Mouse (Mus musculus): Measurements from ENCODE around the gene Gcm1.

Gene Gcm1

GRCm38 (mm10) chr9:78100956-78101355 lies 49.2 kb downstream of the Gcm1 start:
- no peak for DNase-seq (ENCODE audit: low spot score in 2 of 2)

- DNase-seq (ENCODE audit: low spot score in 2 of 2): no peak
Observed at GRCm38 (mm10) chr9:78101431-78101830, 49.7 kb downstream of the Gcm1 start.

- DNase-seq (ENCODE audit: low spot score in 2 of 2): no peak
Observed at GRCm38 (mm10) chr9:78103965-78104560, 52.3 kb downstream of the Gcm1 start.

- DNase-seq (ENCODE audit: low spot score in 2 of 2): no peak
Observed at GRCm38 (mm10) chr9:78104973-78105372, 53.2 kb downstream of the Gcm1 start.

GRCm38 (mm10) chr9:78105501-78105932 lies 53.8 kb downstream of the Gcm1 start:
- no peak for DNase-seq (ENCODE audit: low spot score in 2 of 2)

- DNase-seq (ENCODE audit: low spot score in 2 of 2): no peak
Observed at GRCm38 (mm10) chr9:78106821-78107220, 55.1 kb downstream of the Gcm1 start.

GRCm38 (mm10) chr9:78107582-78107911 lies 55.8 kb downstream of the Gcm1 start:
- no peak for DNase-seq (ENCODE audit: low spot score in 2 of 2)

- peak; percentile 79 to 83 for DNase-seq (ENCODE audit: low spot score in 2 of 2)
Observed at GRCm38 (mm10) chr9:78107912-78108795, 56.4 kb downstream of the Gcm1 start.

GRCm38 (mm10) chr9:78108796-78109239 lies 57.1 kb downstream of the Gcm1 start, which contains the start of the genes Fbxo9 and Ick:
Gene Fbxo9, minus strand, starts transcription at chr9:78109065.
Gene Ick, plus strand, starts transcription at chr9:78109192.
- DNase-seq (ENCODE audit: low spot score in 2 of 2): peak; percentile 85 to 94

GRCm38 (mm10) chr9:78109656-78110055 lies 57.9 kb downstream of the Gcm1 start:
- no peak for DNase-seq (ENCODE audit: low spot score in 2 of 2)

GRCm38 (mm10) chr9:78111456-78111855 lies 59.7 kb downstream of the Gcm1 start:
- DNase-seq (ENCODE audit: low spot score in 2 of 2): no peak

GRCm38 (mm10) chr9:78112770-78113537 lies 61.2 kb downstream of the Gcm1 start:
- peak; percentile 93 to 95 for DNase-seq (ENCODE audit: low spot score in 2 of 2)

- no peak for DNase-seq (ENCODE audit: low spot score in 2 of 2)
Observed at GRCm38 (mm10) chr9:78113538-78113885, 61.8 kb downstream of the Gcm1 start.
